Mouse (Mus musculus) c-Kit-negative CD71-positive TER-119-positive erythroid progenitor cells, embryonic 14.5 days (primary cell): ENCODE measurements around the gene Krt16.

Experiments
- DNase-seq: peaks from one replicate; pipeline ENCODE4 v3.0.0-alpha.2; 2013; ENCODE audit warnings: low read depth, low spot score

Gene Krt16

DNA sequence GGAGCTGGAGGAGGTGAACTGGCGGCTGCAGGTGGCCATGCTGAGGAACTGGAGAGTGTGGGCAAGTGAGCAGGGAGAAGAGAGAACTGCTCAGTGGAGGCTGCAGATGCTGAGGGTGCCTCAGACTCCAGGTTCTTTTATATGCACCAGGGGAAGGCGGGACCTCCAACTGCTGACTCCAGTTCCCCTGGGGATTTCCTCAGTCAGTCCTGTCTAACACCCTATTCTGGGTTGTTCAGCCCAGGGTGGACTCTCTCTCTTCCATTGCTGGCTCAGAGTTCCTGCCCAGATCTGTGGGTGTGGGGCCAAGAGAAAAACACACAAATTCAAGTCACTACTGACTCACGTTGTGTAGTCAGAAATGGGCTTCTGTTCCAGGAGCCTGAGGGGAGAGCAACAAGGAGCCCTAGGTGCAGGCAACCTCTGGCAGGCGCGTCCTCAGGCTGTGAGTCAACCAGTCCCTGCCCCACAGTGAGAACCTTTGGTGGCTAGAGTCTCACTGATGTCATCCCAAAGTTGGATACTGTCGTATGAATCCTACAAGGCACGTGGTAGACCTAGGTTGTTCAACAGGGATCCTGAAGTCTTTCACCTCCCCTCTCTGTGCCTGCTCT lies at the start of gene Krt16:
TSS of gene Krt16 (minus strand) at position 51 of the 614 bp plus-strand sequence.
- DNase-seq, result no peak

DNA sequence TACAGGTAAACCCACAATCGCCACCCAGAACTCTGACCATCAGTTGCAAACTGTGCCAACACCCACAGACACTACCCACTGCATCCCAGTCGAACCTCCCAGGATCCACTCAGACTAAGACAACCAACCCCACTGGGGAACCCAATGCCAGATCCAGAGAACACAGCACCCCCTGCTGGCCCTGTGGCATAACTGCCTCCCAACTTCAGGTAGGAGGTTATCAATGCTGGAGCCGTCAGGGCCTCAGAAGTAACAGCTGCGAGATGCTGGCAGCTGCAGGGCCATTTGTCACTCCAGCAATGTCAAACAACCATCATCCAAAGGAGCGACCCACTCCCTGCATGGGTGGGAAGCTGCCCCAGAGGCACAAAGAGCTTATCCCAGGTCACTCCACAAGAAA lies 49.1 kb upstream of the Krt16 start:
- DNase-seq, result no peak

DNA sequence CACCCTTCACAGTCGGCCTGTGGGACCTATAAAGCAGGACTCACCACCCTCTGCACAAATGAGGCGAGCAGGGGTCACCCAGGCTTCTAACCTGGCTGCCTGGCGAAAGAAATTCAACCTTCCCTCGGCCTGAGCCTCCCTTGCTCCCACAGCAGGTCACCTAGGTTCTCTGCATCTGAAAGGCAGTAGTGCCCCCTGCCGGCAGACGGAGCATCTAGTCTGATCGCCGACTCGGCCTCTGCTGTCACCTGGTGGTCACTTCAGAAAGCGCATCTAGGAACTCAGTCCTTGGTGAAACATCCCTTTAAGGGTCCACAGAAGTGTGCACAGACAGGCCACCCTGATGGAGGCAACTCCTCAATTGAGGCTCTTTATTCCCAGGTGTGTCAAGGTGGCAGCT lies 46.6 kb upstream of the Krt16 start:
- DNase-seq, result peak; percentile 52

DNA sequence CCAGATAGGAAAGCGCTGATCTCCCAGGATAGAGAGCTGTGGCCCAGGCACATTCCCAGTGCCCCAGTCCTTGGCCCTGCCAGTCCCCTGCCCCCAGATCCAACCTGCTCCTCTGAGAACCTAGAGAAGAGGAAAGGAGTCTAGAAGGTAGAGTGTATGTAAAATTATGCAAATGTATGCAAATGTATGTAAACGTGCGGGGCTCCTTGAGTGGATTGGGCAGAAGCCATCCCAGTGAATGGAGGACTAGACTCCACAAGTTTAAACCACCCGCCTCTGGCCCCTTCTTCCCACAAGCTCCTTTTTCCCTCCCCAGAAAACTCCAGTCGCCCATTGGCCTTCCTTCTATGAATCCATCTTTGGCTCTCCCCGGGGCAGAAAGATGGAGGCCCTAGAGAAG lies 44.2 kb upstream of the Krt16 start:
- DNase-seq, result no peak

DNA sequence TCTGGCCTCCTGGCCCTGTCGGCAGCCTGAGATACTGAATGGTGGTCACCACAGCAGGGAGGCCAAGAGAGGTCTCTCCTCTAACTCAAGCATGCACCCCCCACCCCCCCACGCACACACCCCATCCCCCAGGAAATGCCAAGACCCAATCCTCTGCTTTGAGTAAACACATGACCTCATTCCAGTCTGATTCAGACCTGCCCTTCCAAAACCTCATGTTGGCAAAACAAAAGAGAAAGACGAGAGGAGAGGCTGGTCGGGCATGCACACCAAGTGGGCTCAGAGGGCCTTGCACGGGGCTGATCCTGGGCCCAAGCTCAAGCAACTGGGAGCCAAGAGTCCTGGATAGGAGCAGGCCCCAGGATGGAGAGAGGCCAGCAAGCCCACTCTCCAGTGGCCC lies 41.5 kb upstream of the Krt16 start:
- DNase-seq, result no peak

DNA sequence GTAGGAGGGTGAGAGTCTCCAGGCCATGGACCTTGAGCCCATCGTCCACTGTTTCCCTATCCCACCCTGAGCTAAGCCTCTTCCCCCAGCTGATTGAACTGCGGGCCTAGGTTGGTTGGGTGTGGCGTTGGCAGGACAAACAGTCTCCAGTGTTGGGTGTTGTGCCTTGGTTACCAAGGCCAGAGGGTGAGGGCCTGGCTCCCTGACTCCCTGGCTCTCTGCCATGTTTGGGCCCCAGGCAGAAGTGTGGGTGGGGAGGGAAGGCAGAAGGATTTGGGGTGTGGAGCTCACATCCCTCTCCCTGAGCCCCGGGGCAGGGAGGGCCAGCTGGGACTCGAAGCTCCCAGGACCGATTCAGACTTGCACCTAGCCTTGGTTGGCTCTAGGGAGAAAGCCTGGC lies 40.2 kb upstream of the Krt16 start:
- no peak for DNase-seq

DNA sequence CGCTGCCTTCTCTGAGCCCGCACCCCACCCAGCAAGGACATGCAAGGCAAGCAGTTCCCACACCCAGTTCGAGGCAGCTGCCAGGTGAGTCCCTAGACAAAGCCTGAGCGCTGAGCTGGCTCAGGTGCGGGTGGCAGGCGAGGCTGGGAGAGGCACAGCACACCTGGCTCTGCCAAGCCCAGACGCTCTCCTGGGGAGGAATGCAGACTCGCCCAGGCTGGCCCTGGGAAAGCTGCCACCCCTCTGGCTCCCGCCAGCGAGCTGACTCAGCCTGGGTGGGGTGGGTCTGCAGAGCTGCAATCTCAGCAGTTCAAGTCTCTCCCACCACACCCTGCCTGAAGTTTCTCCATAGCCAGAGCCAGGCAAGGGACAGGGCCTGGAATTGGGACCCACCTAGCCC lies 38.3 kb upstream of the Krt16 start:
- no peak for DNase-seq

DNA sequence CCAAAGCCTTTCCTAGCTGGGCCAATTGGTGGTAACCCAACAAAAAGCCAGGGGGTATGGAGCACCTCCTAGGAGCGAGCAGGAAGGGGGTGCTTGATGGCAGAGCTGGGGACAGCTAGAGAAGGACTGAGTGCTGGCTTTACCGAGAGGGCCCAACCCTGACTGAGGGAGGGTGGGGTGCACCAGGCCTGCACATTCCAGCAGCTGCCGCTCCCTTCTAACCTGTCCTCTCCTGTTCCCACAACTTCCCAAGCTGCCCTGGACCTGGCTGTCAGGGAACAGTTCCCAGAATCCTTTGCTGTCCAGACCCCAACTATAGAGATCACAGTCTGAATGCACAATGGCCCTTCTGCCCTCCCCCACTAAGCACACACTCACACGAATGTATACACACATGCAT lies 36.3 kb upstream of the Krt16 start:
- no peak for DNase-seq

DNA sequence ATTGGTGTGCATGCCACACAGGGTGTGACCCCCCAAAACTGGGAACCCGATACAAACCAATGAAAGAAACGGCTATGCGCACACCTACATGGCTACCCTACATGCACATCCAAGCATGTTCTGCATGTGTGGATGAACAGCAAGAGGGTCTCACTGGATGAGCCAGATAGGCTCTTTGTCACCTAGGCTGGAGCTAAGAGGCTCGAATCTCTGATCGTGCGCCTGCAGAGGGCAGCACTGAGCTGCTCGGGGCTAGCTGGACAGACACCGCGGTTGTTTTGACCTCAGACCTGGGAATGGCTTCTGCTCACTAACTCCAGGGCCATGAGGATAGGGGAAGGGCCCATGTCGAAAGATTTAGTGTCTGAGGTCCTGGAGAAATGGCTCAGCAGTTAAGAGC lies 33.8 kb upstream of the Krt16 start:
- peak; percentile 33 for DNase-seq

DNA sequence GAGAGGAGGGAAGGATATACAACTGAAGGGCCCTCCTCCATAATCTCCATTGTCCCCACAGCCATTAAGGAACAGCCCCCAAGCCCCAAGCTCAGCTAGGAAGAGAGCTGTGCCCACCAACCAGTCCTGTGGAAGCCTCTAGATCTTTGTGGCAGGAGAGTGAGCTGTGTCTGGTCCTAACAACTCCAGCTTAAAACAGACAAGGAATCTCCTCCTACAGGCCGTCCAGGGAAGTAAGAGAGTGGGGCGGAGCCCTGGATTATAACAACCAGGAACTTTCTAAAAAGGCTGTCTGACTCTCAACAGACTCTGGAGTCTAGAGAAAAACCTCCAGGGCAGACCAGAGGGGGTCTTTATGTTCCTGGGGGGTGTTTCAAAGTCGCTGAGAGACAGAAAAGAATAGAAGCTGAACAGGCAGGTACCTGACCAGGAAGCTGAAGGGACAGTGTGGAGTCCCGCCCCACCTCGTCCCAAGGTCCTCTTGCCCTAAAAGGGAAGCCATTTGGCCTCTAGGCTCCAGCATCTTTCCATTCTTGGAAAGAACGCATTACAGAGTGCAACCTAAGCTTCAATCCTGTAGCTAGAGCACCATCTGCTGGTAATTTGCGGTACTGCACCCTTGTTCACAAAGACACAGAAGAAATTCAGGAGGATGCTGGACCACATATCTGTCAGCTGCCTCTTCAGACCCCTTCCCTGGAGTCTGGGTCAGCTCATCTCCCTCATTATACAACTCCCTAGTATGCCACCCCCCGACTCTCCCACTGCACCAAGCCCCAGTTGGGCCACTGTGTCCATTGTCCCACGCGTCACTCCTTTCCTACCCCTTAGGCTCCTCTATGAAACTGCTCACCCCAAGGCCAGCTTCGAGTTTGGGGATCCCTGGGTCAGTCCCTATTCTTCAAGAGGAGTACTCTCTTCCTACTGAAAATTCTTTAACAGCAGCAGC lies 33.2 kb upstream of the Krt16 start:
- DNase-seq, result peak; percentile 67

DNA sequence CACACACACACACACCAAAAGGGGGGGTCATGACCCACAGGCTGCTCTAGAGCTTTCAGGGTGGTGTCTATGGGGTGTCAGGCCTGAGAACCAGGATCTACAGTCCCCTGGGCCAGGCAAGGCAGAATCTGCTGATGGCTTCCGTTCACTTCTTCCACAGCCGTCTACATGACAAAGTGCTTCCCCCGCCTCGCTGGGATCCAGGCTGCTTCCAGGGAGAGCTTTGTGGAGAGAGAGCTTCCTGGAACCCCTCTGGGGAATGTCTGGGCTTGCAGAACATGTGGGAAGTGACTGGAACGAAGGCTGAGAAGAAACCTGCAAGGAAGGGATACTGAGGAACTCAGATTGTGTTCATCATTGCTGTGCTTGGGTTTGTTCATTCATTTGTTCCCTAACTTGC lies 30.1 kb upstream of the Krt16 start:
- DNase-seq, result no peak

DNA sequence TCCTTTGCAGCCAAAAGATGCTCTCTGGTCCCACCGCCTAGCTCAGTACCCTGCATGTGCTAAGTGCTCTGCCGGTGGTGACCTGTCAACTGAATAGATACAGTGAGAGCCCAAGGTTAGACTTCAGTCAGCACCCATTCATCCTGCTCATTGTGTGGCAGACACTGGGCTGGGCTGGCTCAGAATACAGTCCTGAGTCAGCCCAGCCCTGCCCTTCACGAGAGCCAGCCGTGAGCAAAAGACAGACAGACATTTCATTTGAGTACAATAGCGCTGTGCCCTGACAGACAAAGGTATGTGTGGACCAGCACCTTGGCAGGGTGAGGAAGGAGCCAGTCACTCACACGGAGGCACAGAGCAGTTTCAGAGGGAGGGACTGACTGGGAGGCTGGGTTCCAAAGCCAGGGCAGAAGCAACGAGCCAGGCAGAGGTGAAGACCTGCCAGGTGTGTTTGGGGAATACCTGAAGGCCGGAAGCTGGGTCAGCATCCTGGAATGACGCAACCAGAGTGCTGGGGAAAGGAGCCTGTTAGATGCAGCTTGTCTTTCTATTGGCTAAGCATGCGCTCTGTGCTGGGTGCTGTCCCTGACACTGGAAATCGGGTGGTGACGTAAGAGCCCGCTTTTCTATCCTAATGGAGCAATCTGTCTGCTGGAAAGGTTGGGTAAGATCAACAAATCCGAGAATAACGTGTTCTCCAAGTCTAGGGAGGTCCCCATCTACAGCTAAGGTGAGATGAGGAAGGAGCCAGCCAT lies 29.2 kb upstream of the Krt16 start:
- DNase-seq, result no peak

DNA sequence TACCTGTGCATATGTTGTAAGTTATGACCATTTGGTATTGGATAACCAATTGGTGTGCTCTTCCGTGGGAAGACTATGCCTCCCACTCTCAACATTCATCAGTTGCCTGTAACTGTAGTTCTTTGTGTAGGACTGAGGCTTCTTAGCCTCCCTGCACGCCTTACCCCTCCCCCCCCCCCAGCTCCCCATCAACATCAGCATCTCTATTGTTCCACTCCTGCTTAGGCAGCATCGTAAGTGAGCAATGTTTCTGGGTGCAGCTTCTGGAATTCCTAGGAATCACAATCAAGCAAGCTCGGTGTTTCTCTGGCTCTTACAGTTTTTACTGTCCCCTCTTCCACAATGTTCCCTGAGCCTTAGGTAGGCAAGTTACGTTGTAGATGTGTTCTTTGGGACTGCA lies 26.8 kb upstream of the Krt16 start:
- no peak for DNase-seq

DNA sequence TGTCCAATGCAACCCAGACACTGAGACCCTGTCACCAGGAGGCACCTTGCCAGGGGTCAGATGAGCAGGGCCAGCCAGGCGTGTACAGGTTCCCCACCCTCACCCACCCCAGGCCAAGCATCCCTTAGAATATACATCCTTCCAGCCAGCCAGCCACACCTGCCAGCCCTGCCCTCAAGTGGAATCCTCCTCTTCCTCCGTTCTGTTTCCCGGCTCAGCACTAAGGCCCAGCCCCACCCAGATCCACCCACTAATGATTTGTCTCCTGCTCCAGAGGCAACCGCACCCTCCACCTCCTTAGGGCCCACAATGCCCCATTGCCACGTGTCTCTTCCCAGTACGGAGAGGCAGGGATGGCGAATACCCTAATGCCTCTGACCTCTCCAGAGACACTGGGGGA lies 26.0 kb upstream of the Krt16 start:
- DNase-seq, result no peak

DNA sequence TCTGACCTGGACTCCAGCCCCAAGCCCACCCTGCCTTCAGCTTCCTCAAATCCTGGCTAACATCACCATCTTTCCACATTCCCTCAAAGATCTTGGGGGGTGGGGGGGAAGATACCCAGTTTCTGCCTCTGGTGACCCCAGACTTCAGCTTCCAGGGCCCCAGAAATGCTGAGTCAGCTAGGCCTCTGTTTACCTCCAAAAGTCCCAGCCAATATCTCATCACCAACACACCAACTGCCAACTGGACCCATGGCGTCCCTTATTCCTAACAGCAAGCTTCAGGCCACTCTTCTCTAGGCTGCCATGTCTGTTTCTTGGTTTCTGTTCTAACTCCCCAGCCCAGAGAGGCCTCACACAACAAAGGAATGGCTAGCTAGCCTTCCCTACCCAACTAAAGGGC lies 23.2 kb upstream of the Krt16 start:
- DNase-seq, result no peak

DNA sequence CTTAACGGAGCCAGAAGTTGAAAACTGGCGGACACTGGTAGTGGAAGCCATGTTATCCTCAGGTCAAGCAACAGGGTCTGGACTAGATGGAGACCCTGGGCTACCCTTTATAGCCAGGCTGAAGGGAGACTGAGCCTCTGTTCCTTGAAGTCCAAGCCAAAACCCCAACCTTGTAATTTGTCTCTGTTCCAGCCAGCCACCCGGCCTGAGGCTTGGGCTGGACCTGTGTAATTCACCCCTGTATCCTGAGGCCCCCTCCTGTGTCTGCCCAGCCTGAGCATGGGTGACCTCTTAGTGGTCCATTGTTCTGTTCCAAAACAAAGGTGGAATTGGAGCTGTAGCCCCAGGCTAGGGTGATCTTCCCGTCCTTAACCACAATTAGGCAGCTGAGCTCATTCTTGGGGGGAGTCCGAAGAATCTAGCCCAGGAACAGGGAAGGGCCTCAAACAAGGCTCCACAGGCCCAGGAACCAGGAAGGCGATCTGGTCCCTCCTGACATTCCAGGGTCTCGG lies 21.2 kb upstream of the Krt16 start, which contains the start of gene Krt42:
TSS of gene Krt42 (minus strand) at position 51 of the 512 bp plus-strand sequence.
- no peak for DNase-seq

DNA sequence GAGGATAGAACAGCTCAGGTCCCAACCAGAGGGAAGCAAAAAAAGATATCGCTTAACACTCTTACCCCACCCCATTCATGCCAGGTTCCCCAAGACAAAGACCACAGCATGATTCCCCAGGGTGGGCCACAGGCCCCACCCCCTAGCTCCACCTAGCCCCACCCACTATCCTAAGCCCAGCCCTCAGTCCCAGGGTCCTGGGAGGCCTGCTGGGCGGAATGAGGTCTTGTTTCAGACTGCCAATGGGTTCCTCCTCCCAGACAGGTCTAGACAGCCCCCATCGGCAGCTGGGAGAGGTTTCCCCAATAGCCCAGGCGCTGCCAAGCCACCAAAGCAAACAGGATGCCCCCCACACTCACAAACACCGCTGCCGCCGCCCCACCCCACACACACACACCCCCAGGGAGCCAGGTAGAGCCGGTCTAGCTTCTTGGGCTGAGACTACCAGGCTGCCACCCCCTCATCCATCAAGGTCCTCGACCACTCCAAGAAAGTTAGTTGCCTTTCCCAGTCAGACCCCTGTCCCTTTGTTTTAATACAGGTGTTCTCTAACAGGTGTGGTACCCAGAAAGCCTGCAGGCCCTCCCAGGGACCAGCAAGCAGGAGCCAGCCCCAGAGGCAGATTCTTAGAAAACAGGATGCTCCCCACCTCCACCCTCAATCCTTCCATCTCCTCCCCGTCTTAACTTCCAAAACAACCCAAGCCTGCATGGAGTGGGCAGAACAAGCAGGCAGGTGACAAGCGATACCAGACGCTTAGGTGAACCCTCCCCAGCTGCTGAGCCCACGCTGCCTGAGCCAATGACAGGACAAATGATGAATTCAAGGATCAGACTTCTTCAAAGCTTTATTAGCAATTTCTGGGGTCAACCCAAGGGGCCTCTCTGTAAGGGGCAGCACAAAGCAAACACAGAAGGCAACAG lies 13.6 kb upstream of the Krt16 start:
- no peak for DNase-seq

DNA sequence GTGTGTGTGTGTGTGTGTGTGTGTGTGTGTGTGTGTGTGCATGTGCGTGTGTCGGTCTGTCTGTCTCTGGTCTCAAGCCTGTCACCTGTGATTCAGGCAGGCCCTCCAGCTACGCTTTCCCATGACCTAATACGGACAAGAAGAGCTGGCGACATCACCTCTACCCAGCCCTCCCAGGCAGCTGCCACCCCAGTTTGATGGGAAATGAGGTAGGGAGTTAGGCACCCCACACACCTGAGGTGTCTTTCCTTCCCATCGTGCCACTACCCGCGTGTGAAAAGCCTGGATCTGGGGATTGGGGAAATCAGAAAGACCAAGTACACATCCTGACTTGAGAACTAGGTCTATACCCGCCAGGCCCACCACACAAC lies 12.5 kb upstream of the Krt16 start:
- DNase-seq, result no peak

DNA sequence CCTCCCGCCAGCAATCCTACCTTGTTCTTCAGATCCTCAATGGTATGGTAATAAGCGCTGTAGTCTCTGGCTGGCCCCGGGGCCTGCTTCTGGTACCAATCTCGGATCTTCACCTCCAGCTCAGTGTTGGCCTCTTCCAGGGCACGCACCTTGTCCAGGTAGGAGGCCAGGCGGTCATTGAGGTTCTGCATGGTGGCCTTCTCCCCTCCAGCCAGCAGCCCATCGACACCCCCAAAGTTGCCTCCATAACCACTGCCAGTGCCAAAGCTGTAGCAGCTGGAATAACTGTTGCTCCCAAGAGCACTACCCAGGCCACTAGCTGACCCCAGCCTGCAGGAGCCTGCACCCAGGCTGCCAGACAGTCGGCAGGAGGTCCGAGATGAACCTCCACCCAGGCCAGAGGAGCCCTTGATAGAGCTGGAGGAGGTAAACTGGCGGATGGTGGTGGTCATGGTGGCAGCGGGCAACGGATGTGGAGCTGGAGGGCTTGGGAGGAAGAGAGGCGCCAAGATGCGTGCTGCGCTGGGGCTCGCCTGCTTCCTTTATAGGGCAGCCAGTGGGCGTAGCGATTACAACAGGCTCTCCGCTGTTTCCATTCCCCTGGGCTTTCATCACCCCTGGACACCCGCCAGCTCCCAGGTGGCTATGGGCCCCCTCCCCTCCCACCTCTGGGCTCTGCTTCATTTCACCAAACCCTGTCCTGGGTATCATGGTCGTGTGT lies 12.0 kb upstream of the Krt16 start, which contains the start of gene Krt17:
TSS of gene Krt17 (minus strand) at position 516 of the 721 bp plus-strand sequence.
- DNase-seq, result no peak

DNA sequence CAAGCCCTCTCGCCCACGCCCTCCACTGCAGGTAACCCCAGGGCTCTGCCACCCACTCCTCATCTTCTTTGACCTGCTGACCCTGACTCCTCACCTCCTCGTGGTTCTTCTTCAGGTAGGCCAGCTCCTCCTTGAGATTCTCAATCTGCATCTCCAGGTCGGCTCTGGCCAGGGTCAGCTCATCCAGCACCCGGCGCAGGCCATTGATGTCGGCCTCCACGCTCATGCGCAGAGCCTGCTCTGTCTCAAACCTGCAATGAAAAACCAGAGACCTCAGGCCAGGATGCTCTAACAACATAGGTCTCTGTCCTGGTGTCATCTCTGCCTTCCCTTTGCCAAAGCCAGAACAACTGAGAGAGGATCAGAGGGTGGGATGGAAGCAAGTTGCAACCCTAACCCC lies 10.4 kb upstream of the Krt16 start:
- DNase-seq, result no peak
